Mouse (Mus musculus): ENCODE data around the gene Dffb. TPM values are rescaled to one million over a fixed set of nuclear protein-coding genes. Genes with fewer than 3 reads are reported as not detected.
"Not testable (repeated sequence)": the region's sequence is repeated elsewhere in the genome, so short reads cannot be mapped to it uniquely, and the experiment has no call there.

Dffb gene
- polyA plus RNA-seq, 1 experiment from 2014 or later: 2.0 TPM

- H3K79me2 ChIP-seq (ENCODE audit: inconsistent target): no peaks in the 10 kb centered on the region
- no peak overlapping the region for H3K4me3 ChIP-seq (ENCODE audit: inconsistent target)
- H3K36me3 ChIP-seq (ENCODE audit: inconsistent target): no peaks in the 10 kb centered on the region
- WGBS (ENCODE audit: missing documents): 55% methylated on average over 3 of the region's 3 CpGs
- H3K27ac ChIP-seq: no peak overlapping the region
These were observed 23.8 kb downstream of the Dffb start for GRCm38 (mm10) chr4:153951150-153951549.

- WGBS (ENCODE audit: missing documents): 62% methylated on average over 2 of the region's 2 CpGs
These were observed 24.6 kb downstream of the Dffb start for GRCm38 (mm10) chr4:153950372-153950771.

GRCm38 (mm10) chr4:153945741-153946140 is 29.2 kb downstream of the Dffb start:
- no peak overlapping the region for H3K4me3 ChIP-seq (ENCODE audit: inconsistent target)
- H3K27ac ChIP-seq: no peak overlapping the region
- H3K36me3 ChIP-seq (ENCODE audit: inconsistent target): no peaks in the 10 kb centered on the region
- 80% methylated on average over 6 of the region's 6 CpGs for WGBS (ENCODE audit: missing documents)
- H3K79me2 ChIP-seq (ENCODE audit: inconsistent target): no peaks in the 10 kb centered on the region

More at GRCm38 (mm10) chr4:153950372-153950771, 24.6 kb downstream of the Dffb start:
- Histone ChIP-seq H3K79me2 (ENCODE audit: inconsistent target) (no peaks in the 10 kb centered on the region), H3K27ac (no peak overlapping the region), H3K4me3 (ENCODE audit: inconsistent target) (no peak overlapping the region), H3K36me3 (ENCODE audit: inconsistent target) (no peaks in the 10 kb centered on the region)

GRCm38 (mm10) chr4:153944261-153944660 is 30.7 kb downstream of the Dffb start:
- Histone ChIP-seq H3K27ac (no peak overlapping the region), H3K4me3 (ENCODE audit: inconsistent target) (no peak overlapping the region), H3K79me2 (ENCODE audit: inconsistent target) (no peaks in the 10 kb centered on the region), H3K36me3 (ENCODE audit: inconsistent target) (no peaks in the 10 kb centered on the region)
- 62% methylated on average over 6 of the region's 6 CpGs for WGBS (ENCODE audit: missing documents)

GRCm38 (mm10) chr4:153943243-153943642 is 31.7 kb downstream of the Dffb start:
- no peak overlapping the region for H3K27ac ChIP-seq
- H3K36me3 ChIP-seq (ENCODE audit: inconsistent target): no peaks in the 10 kb centered on the region
- 38% methylated on average over 4 of the region's 4 CpGs for WGBS (ENCODE audit: missing documents)
- no peaks in the 10 kb centered on the region for H3K79me2 ChIP-seq (ENCODE audit: inconsistent target)
- no peak overlapping the region for H3K4me3 ChIP-seq (ENCODE audit: inconsistent target)

- no peaks in the 10 kb centered on the region for H3K36me3 ChIP-seq (ENCODE audit: inconsistent target)
- no peaks in the 10 kb centered on the region for H3K79me2 ChIP-seq (ENCODE audit: inconsistent target)
- H3K4me3 ChIP-seq (ENCODE audit: inconsistent target): no peak overlapping the region
- no peak overlapping the region for H3K27ac ChIP-seq
- WGBS (ENCODE audit: missing documents): 78% methylated on average over 4 of the region's 4 CpGs
These were observed 45.0 kb downstream of the Dffb start for GRCm38 (mm10) chr4:153929921-153930320.

GRCm38 (mm10) chr4:153929425-153929824 is 45.5 kb downstream of the Dffb start:
- 69% methylated on average over 10 of the region's 10 CpGs for WGBS (ENCODE audit: missing documents)
- no peaks in the 10 kb centered on the region for H3K36me3 ChIP-seq (ENCODE audit: inconsistent target)
- no peak overlapping the region for H3K27ac ChIP-seq
- no peaks in the 10 kb centered on the region for H3K79me2 ChIP-seq (ENCODE audit: inconsistent target)
- H3K4me3 ChIP-seq (ENCODE audit: inconsistent target): no peak overlapping the region

GRCm38 (mm10) chr4:153928772-153929299 is 46.1 kb downstream of the Dffb start:
- no peaks in the 10 kb centered on the region for H3K79me2 ChIP-seq (ENCODE audit: inconsistent target)
- 92% methylated on average over 11 of the region's 11 CpGs for WGBS (ENCODE audit: missing documents)
- H3K36me3 ChIP-seq (ENCODE audit: inconsistent target): no peaks in the 10 kb centered on the region
- H3K4me3 ChIP-seq (ENCODE audit: inconsistent target): no peak overlapping the region
- H3K27ac ChIP-seq: no peak overlapping the region

- WGBS (ENCODE audit: missing documents): no CpG with 5 or more reads among the region's 4 CpGs
- H3K36me3 ChIP-seq (ENCODE audit: inconsistent target); H3K27ac ChIP-seq; H3K79me2 ChIP-seq (ENCODE audit: inconsistent target); H3K4me3 ChIP-seq (ENCODE audit: inconsistent target): not testable (repeated sequence)
These were observed 52.8 kb downstream of the Dffb start for GRCm38 (mm10) chr4:153922090-153922489.

GRCm38 (mm10) chr4:153920517-153921233 is 54.3 kb downstream of the Dffb start:
- H3K27ac ChIP-seq: no peak overlapping the region
- no peak overlapping the region for H3K4me3 ChIP-seq (ENCODE audit: inconsistent target)
- H3K79me2 ChIP-seq (ENCODE audit: inconsistent target): no peaks in the 10 kb centered on the region
- 73% methylated on average over 9 of the region's 9 CpGs for WGBS (ENCODE audit: missing documents)
- no peaks in the 10 kb centered on the region for H3K36me3 ChIP-seq (ENCODE audit: inconsistent target)

GRCm38 (mm10) chr4:153917773-153918500 is 57.0 kb downstream of the Dffb start:
- WGBS (ENCODE audit: missing documents): 61% methylated on average over 7 of the region's 8 CpGs
- H3K36me3 ChIP-seq (ENCODE audit: inconsistent target): no peaks in the 10 kb centered on the region

More at GRCm38 (mm10) chr4:153917773-153918500, 57.0 kb downstream of the Dffb start:
- no peaks in the 10 kb centered on the region for H3K79me2 ChIP-seq (ENCODE audit: inconsistent target)
- H3K27ac ChIP-seq: no peak overlapping the region
- no peak overlapping the region for H3K4me3 ChIP-seq (ENCODE audit: inconsistent target)

Other genes starting within 250 kb of the Dffb start
- gene A430005L14Rik, start 17.9 kb downstream of the Dffb start, polyA plus RNA-seq (2018): 19.3 to 38.5 TPM (median 20.7 TPM) in 3 replicates
- gene Cep104, start 68 bp upstream of the Dffb start, polyA plus RNA-seq (2018): 8.7 to 10.8 TPM (median 10.1 TPM) in 3 replicates
- 25.5 to 54.1 TPM (median 32.8 TPM) in 3 replicates for gene Lrrc47, start 36.6 kb upstream of the Dffb start, polyA plus RNA-seq (2018)
- gene Smim1, start 51.1 kb upstream of the Dffb start, polyA plus RNA-seq (2018): 1.2 to 1.8 TPM (median 1.7 TPM) in 3 replicates
- gene Ccdc27, start 67.6 kb upstream of the Dffb start, polyA plus RNA-seq (2018): not detected in 3 replicates
- not detected in 3 replicates for gene Trp73, start 165.1 kb upstream of the Dffb start, polyA plus RNA-seq (2018)
- 3.5 to 10.3 TPM (median 8.7 TPM) in 3 replicates for gene Wrap73, start 167.2 kb upstream of the Dffb start, polyA plus RNA-seq (2018)
- 67.1 to 106 TPM (median 87.0 TPM) in 3 replicates for gene Tprgl, start 185.5 kb upstream of the Dffb start, polyA plus RNA-seq (2018)
- not detected in 3 replicates for gene Megf6, start 195.6 kb upstream of the Dffb start, polyA plus RNA-seq (2018)